Mouse (Mus musculus) telencephalon, adult 2 months (tissue): ENCODE results near the gene Pias3.
"Not testable (repeated sequence)": the region's sequence is repeated elsewhere in the genome, so short reads cannot be mapped to it uniquely, and the experiment has no call there.

Experiments used
- DNase-seq: peaks from one replicate; pipeline ENCODE4 v3.0.0-alpha.2; 2011; ENCODE audit warnings: low read depth, low spot score

Pias3 gene

GRCm38 (mm10) chr3:96696198-96696765, at the start of gene Pias3:
Gene Pias3, plus strand, starts transcription at chr3:96696384.
- DNase-seq = no peak

DNA sequence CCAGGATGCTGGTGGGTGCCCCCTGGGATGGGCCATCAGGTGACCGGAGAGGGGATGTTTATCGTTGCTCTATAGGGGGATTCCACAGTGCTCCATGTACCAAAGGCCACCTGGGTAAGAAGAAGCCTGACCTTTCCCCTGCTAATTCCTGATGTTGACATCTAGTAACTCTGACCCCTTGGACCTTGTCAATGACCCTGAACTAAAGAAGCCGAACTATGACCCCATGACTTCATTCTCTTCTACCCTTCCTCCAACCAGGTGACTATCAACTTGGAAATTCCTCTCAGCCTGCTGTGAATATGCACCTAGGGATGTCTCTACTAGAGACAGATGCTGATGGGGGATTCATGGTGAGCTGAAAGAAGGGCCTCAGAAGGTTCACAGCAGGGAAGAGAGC, 48.8 kb upstream of the Pias3 start:
- DNase-seq = no peak

- DNase-seq = no peak
Measured at GRCm38 (mm10) chr3:96660901-96661300, 35.3 kb upstream of the Pias3 start.

DNA sequence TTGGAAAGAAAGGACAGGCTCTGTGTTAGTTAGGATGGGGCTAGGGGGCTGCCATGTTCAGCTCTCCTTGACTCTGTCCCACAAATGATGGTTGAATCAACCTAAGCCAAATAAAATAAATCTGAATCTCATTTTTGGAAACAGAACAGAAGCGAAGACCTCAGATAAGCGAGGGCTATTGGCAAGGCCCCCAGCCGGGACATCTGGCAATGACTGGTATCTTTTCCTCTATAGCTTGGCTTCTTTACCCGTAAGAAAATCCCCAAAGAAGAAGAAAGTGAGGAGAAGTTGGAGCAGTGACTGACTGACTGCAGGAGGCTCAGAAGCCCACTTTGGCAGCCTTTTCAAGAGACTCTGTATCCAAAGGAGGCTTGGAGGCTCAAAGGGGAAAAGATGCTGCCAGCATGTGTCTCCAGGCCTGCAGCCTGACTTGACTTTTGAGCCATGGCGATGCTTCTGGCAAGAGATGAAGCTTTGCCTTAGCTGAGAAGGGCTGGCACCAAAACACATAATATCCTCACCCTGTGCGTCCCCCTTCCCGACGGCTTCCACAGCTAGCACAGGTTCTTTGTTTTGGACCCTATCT, 33.4 kb upstream of the Pias3 start:
- no peak for DNase-seq

DNA sequence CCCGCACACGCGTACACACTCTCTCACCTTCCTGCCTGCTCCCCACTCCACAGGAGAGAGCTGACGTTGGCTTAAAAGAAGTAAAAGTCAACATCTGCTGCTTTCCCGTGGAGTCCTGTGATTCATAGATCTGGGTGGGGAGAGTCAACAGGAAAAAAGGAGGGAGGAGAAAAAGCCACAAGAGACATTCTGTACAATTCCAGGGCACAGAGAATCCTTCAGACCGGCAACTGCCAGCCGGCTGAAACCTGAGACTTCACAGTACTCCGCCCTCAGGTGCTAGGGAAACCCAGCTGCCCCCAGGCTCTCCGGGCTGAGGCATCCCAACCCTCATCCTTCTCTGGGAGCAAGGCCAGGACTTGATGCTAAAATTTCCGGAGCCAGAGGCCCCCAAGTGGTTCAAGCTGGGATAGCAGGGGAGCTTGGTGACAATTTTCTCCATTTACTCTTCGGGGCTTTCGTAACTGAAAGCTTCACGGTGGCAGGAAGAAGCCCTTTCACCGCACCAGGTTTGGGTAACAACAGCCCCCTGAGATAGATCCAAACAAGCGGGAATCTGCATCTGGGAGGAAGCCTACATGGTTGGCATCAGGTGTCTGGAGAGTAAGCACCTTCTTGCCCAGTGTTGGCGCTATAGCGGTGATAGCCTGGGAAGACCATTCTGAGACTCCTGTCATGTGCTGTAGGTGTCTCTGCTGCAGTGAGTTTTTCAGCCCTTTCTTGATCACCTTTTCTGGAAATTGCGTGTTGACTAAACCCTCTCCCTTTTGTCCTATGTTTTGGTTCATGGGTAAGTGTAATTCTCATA, 32.5 kb upstream of the Pias3 start:
- DNase-seq = peak; percentile 84

DNA sequence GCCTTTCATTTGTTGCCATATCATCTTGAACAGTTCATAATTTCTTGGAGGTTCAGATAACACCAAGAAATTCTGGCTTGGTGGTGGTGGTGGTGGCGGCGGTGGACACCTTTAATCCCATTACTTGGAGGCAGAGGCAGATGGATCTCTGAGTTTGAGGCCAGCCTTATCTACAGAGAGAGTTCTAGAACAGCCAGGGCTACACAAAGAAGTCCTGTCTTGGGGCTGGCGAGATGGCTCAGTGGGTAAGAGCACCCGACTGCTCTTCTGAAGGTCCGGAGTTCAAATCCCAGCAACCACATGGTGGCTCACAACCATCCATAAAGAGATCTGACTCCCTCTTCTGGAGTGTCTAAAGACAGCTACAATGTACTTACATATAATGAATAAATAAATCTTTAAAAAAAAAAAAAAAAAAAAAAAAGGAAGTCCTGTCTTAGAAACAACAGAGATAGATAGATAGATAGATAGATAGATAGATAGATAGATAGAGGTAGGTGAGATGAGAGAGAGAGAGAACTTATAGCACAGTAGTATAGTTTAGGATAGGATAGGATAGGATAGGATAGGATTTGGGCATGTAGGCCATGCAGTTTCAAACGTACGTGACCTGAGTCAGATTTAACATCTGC, 30.3 kb upstream of the Pias3 start:
- not testable (repeated sequence) for DNase-seq

GRCm38 (mm10) chr3:96666916-96667315, 29.3 kb upstream of the Pias3 start:
- no peak for DNase-seq

DNA sequence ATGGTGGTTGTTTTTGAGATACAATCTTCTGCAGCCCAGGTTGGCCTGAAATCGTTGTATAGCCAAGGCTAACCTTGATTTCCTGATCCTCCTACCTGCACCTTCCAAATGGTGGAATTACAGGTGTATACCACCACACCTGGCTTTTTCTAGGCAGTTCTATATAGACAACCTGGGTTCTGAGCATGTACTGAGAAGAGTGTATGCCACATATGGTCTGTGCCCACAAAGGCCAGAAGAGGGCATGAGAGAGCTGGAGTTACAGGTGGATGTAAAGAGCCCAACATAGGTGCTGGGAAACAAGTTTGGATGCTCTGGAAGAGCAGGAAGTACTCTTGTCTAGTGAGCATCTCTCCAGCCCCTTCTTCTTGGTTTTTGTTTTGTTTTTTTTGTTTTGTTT, 28.9 kb upstream of the Pias3 start:
- no peak for DNase-seq

- DNase-seq = no peak
Measured at GRCm38 (mm10) chr3:96668424-96669067, 27.6 kb upstream of the Pias3 start.

DNA sequence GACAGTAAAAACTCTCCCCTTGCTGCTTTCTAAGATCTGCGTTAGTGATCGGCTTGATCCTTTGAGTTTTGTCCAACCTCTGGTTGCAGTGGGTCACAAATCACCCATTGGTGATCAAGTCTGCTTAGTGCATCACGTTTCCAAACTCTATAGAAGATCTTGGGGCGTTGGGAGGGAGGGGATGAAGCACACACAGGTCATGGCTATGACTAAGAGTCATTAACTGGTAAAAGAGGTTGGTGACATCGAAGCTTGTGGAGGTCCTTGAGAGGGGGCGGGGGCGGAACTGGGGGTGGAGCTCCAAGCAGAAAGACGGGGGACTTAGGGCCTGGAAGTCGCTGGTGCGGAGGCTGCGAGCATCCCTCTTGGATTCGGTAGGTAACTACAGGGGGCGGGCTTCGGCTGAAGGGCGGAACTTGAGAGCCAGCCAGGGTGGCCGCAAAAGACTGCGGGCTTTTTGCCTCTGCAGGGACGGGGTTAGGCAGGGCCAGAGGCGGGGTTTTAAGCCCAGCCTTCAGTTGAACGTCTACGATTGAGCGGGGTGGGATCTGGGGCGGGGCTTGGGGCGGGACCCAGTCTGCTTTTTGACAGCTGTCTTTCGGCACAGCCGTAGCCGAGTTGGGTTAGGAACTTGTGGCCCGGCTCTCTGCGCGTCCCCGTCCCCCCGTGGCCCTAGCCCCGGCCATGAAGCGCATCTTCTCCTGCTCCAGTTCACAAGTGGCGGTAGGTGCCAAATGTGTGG, 26.3 kb upstream of the Pias3 start, which contains the start of gene Ankrd35:
Gene Ankrd35, plus strand, starts transcription at position 405 of the 742 bp plus-strand sequence.
- DNase-seq = peak; percentile 78

DNA sequence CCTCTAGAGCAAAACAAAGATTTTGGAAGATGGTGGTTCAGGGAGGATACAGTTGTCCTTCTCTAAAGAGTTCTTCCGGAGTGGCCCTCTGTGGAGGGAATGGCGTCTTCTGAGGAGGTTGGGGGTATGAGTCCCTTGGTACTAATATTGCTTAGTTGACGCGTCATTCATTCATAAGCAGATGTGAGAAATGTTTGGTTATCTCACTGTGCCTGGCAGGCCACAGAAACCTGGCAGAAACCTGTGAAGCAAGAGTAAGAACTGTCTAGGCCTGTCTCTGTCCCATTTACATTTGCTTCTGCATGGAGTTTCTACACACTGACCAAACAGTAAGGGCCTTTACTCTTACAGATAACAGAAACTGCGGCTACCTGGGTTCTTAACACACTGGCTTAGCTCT, 24.7 kb upstream of the Pias3 start:
- DNase-seq = no peak

DNA sequence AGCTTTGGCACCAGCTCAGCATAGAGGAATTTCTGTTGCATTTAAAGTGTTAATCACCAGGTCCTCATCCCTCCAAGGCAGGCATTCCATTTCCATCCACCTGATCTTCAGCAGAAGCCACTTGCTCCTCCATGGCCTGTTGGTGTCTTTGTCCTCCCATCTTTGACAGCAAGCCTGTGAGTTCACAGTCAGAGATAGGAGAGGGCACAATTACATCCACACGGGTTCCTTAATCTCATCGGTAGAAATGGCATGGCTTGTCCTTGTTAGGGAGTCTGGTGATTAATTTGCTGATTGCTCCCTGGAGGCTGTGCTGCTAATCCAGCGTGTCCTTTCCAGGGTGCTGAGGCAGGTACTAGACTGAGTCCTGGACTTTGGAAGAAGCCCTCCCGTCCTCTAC, 22.7 kb upstream of the Pias3 start:
- no peak for DNase-seq

DNA sequence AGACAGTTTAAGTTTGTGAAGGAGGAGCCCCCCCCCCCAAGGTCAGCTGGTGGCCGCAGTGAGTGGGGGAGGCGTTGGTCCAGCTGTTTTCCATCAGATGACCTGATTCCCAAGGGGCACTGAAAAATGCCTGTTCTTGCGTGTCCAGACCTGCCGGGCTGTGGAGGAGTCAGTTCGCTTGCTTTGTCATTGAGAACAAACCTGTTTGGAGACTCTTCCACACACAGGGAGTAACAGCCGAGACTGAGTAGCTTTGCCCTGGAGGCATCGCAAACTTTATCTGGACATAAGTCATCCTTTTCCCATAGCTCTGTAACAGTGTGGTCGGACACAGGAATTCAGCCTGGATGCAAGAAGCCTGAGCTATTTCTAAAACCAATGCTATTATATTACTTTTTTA, 21.7 kb upstream of the Pias3 start:
- DNase-seq = no peak

- no peak for DNase-seq
Measured at GRCm38 (mm10) chr3:96675171-96675570, 21.0 kb upstream of the Pias3 start.

DNA sequence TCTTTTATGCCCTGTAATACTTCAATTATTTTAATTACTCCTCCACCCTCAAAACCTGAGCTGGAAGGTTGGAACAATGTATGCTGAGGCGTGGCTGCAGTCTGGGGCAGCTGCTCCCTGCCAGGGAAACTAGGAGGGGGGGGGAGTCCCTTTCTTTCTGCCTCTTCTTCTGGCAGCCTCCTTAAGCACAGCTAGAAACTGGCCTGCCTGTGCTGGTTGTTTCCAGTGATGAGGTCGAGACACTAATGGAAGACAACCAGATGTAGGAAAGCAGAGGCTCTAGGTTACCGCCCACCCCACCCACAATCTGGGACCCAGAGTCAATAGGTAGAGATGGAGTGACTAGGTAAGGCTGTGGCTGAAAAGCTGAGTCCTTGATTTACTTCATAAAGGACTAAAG, 20.5 kb upstream of the Pias3 start:
- DNase-seq = no peak

- DNase-seq = no peak
Measured at GRCm38 (mm10) chr3:96678456-96678855, 17.7 kb upstream of the Pias3 start.

GRCm38 (mm10) chr3:96679159-96679674, 17.0 kb upstream of the Pias3 start:
- DNase-seq = no peak

DNA sequence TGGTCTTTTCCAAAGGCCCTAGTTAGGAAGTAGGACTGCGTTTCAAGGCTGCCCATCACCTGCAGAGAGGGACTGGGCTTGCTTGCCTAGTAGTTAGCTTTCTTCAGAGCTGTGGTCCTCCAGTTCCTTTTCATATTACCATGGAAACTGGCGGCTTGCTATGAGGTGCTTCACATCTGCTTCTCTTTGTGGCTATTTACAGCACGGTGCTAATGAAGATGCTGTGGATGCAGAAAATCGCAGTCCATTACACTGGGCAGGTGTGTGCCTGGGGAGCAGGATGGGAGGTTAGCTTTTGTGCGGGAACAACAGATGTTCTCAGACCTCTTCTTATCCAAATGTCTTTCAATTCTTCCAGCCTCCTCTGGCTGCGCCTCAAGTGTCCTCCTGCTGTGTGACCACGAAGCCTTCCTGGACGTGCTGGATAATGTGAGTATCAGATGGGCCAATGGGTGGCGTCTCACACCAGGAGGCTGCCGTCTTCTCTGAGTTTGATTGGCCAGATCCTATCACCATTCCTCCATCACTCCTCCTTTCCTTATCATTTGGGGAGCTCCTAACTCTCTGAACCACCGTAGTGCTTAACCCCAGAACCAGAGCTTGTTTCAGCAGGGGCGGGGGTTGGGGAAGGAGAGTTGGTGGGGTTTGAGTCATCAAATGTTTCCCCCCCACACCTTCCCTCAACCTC, 15.8 kb upstream of the Pias3 start:
- DNase-seq = no peak

DNA sequence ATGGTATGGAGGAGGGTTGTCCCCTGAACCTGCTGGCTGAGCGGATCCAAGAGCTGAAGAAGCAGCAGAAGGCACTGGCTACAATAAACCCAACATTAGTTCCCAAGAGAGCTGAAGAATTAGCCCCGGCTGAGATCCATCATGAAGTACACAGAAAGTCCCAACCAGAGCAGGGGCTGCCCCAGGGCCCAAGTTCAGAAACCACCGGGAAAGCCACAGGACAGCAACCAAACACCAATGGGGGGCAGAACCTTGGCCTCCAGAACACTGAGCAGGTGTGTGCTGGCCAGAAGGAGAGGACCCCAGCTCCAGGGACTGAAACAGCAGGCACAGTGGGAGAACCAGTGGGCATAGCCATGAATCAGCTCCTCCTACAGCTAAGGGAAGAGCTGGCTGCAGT, 12.7 kb upstream of the Pias3 start:
- DNase-seq = no peak

DNA sequence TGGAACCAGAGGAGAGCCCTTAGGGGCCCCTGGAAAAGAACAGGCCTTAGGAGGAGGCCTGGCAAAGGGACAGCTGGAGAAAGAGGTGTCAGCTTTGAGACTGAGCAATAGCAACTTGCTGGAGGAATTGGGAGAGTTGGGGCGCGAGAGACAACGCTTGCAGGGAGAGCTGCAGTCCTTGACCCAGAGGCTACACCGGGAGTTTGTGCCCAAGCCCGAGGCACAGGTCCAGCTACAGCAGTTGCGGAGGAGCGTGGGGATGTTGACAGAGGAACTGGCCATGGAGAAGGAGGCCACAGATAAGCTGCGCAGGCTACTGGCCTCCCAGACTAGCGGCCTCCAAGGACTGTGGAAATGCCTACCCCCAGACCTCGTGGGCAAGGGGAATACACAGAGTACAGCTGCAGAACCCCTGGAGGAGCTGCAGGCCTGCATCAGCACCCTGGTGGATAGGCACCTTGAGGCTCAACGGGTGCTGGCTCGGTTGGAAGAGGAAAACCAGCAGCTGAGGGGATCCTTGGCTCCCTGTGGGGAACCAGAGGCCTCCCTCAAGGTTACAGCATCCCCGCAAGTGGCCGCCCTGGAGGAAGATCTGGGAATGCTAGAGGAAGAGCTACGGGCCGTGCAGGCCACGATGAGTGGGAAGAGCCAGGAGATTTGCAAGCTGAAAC, 11.9 kb upstream of the Pias3 start:
- DNase-seq = no peak
